Mouse (Mus musculus): ENCODE results near the gene Rptor.

GRCm38 (mm10) chr11:119920668-119921067, 318.0 kb downstream of the Rptor start:
- TF ChIP-seq POLR2A (IDR thresholded peaks at IDR 0.05; ENCODE audit: insufficient read depth, low read depth, low read length), result no peak
- no peak for TF ChIP-seq CTCF (IDR thresholded peaks at IDR 0.05)

Measured in heart, adult 2 months (tissue).